Mouse (Mus musculus) cerebellum, adult 2 months (tissue): ENCODE measurements around the gene Cryga.

Experiments used
- CTCF ChIP-seq: fragments of 200-500 bp; IDR thresholded peaks from 2 replicates; pipeline ENCODE4 v1.5.1; 2011; ENCODE audit warnings: low read depth, mild to moderate bottlenecking, control low read depth, low read length, moderate library complexity, borderline replicate concordance; ENCODE audit not compliant: insufficient read depth
- POLR2A ChIP-seq: fragments of 200-500 bp; IDR thresholded peaks from 2 replicates; pipeline ENCODE4 v1.6.1; 2011; ENCODE audit warnings: low read length, control low read depth, borderline replicate concordance; ENCODE audit not compliant: insufficient read depth

DNA sequence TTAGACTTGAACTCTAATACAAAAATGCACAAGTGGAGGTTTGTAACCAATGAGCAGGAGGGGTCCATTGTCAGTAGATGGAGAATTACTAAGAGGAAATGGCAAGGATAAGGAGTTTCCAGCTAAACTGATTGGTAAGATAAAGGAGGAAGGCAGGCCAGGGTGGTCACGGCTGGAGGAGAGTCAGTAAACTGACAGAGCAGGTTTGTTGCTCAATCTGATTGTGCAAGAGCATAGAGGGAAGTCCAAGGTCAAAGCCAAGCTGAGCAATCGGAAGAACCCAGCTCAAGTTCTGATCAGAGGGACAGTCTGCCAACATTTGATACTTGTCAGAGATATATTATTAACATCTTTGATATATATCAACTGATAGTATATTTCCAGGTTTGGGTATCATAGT, 12.8 kb downstream of the Cryga start:
- TF ChIP-seq POLR2A, result no peak
- no peak for TF ChIP-seq CTCF
